Mouse (Mus musculus) thymus, postnatal 36 days (tissue): ENCODE measurements around the gene Hdlbp.
"Not testable (repeated sequence)": the region's sequence is repeated elsewhere in the genome, so short reads cannot be mapped to it uniquely, and the experiment has no call there.

Experiments
- DNase-seq, 2 experiments: peaks; one replicate each; pipeline ENCODE4 v3.0.0; 2022; ENCODE audit warnings: mixed read lengths in 2 of 2

Gene Hdlbp

GRCm38 (mm10) chr1:93478586-93479475, at the start of gene Hdlbp:
TSS of gene Hdlbp (minus strand) at chr1:93478815.
- DNase-seq = peak; percentile 99 to 100

- DNase-seq = no peak
These were observed 43.7 kb upstream of the Hdlbp start for GRCm38 (mm10) chr1:93522325-93522724.

GRCm38 (mm10) chr1:93521491-93521890, 42.9 kb upstream of the Hdlbp start:
- DNase-seq = no peak

- DNase-seq = no peak
These were observed 34.6 kb upstream of the Hdlbp start for GRCm38 (mm10) chr1:93513221-93513620.

- no peak for DNase-seq
These were observed 33.7 kb upstream of the Hdlbp start for GRCm38 (mm10) chr1:93512351-93512690.

GRCm38 (mm10) chr1:93511585-93512350, 33.2 kb upstream of the Hdlbp start, which contains the start of gene Farp2:
TSS of gene Farp2 (plus strand) at chr1:93512079.
- peak; percentile 93 to 97 for DNase-seq

- not testable (repeated sequence) for DNase-seq
These were observed 30.0 kb upstream of the Hdlbp start for GRCm38 (mm10) chr1:93508576-93508975.

- DNase-seq = no peak
These were observed 28.5 kb upstream of the Hdlbp start for GRCm38 (mm10) chr1:93506944-93507676.

- no peak for DNase-seq
These were observed 16.7 kb upstream of the Hdlbp start for GRCm38 (mm10) chr1:93495312-93495711.

GRCm38 (mm10) chr1:93486302-93486701, 7.7 kb upstream of the Hdlbp start:
- not testable (repeated sequence) for DNase-seq

GRCm38 (mm10) chr1:93479476-93480083, 965 bp upstream of the Hdlbp start:
- DNase-seq = peak; percentile 6 to 25

GRCm38 (mm10) chr1:93477758-93478585, 643 bp downstream of the Hdlbp start:
- DNase-seq = peak; percentile 98 to 99

GRCm38 (mm10) chr1:93475694-93476093, 2.9 kb downstream of the Hdlbp start:
- DNase-seq = no peak

GRCm38 (mm10) chr1:93468626-93469025, 10.0 kb downstream of the Hdlbp start:
- DNase-seq = no peak

GRCm38 (mm10) chr1:93465746-93466145, 12.9 kb downstream of the Hdlbp start:
- DNase-seq = peak in 1 of 2 experiments; percentile 38

GRCm38 (mm10) chr1:93465066-93465465, 13.5 kb downstream of the Hdlbp start:
- DNase-seq = no peak

GRCm38 (mm10) chr1:93459101-93459500, 19.5 kb downstream of the Hdlbp start:
- no peak for DNase-seq

- DNase-seq = no peak
These were observed 20.3 kb downstream of the Hdlbp start for GRCm38 (mm10) chr1:93458357-93458756.

GRCm38 (mm10) chr1:93453721-93454255, 24.8 kb downstream of the Hdlbp start:
- DNase-seq = no peak

GRCm38 (mm10) chr1:93450118-93450517, 28.5 kb downstream of the Hdlbp start:
- not testable (repeated sequence) for DNase-seq

GRCm38 (mm10) chr1:93445822-93446162, 32.8 kb downstream of the Hdlbp start:
- DNase-seq = no peak
